Mouse (Mus musculus): Measurements from ENCODE around the gene Acsl3. TPM values are rescaled to one million over a fixed set of nuclear protein-coding genes. Genes with fewer than 3 reads are reported as not detected.

The Acsl3 gene
- polyA plus RNA-seq (2015; fragmentation: Nextera tagmentation; extraction: Ambion mirVana), result 7.6 and 8.4 TPM in 2 replicates

GRCm38 (mm10) chr1:78657671-78658440, at the start of gene Acsl3, which contains the start of gene Utp14b:
Acsl3 (plus strand) TSS chr1:78657825.
Utp14b (plus strand) TSS chr1:78658038.
- Histone ChIP-seq H3K9me3 (ENCODE audit: low read length) (no peaks in the 10 kb centered on the region), H3K27me3 (ENCODE audit: insufficient read depth, low read length) (no peaks in the 10 kb centered on the region), H3K36me3 (replicated peaks; ENCODE audit: insufficient read depth, low read length) (no peaks in the 10 kb centered on the region), H3K4me1 (ENCODE audit: insufficient read depth) (peaks cover 19% of the 10 kb centered on the region), H3K27ac (ENCODE audit: low read depth) (peak within 1 kb of the TSS; percentile 84), H3K4me3 (ENCODE audit: low read depth, low read length) (peak within 1 kb of the TSS; percentile 68), H3K9ac (replicated peaks) (peak within 1 kb of the TSS; percentile 81), H3K4me2 (ENCODE audit: low read depth, low read length) (peak within 1 kb of the TSS; percentile 73)
- TF ChIP-seq EP300 (IDR thresholded peaks at IDR 0.05; ENCODE audit: low read depth), result no peak
- no peak for TF ChIP-seq CTCF (IDR thresholded peaks at IDR 0.05; ENCODE audit: low read depth)
- WGBS (ENCODE audit: insufficient replicate concordance), result under 1% methylated on average over 94 of the region's 104 CpGs
- ATAC-seq, result peak; percentile 100
- DNase-seq, result peak; percentile 97

- Histone ChIP-seq H3K4me2 (ENCODE audit: low read depth, low read length) (no peak overlapping the region), H3K4me1 (ENCODE audit: insufficient read depth) (no peaks in the 10 kb centered on the region), H3K27me3 (ENCODE audit: insufficient read depth, low read length) (no peaks in the 10 kb centered on the region), H3K27ac (ENCODE audit: low read depth) (no peak overlapping the region), H3K9ac (replicated peaks) (no peak overlapping the region), H3K36me3 (replicated peaks; ENCODE audit: insufficient read depth, low read length) (no peaks in the 10 kb centered on the region), H3K4me3 (ENCODE audit: low read depth, low read length) (no peak overlapping the region), H3K9me3 (ENCODE audit: low read length) (no peaks in the 10 kb centered on the region)
- TF ChIP-seq CTCF (IDR thresholded peaks at IDR 0.05; ENCODE audit: low read depth) (no peak), EP300 (IDR thresholded peaks at IDR 0.05; ENCODE audit: low read depth) (no peak)
- DNase-seq (no peak), ATAC-seq (no peak)
- WGBS (ENCODE audit: insufficient replicate concordance), result 44% methylated on average over 12 of the region's 12 CpGs
These were observed 48.3 kb upstream of the Acsl3 start for GRCm38 (mm10) chr1:78609134-78609907.

GRCm38 (mm10) chr1:78611039-78611438, 46.6 kb upstream of the Acsl3 start:
- Histone ChIP-seq H3K9me3 (ENCODE audit: low read length) (no peaks in the 10 kb centered on the region), H3K27me3 (ENCODE audit: insufficient read depth, low read length) (no peaks in the 10 kb centered on the region), H3K27ac (ENCODE audit: low read depth) (no peak overlapping the region), H3K4me1 (ENCODE audit: insufficient read depth) (no peaks in the 10 kb centered on the region), H3K4me2 (ENCODE audit: low read depth, low read length) (no peak overlapping the region), H3K4me3 (ENCODE audit: low read depth, low read length) (no peak overlapping the region), H3K36me3 (replicated peaks; ENCODE audit: insufficient read depth, low read length) (no peaks in the 10 kb centered on the region), H3K9ac (replicated peaks) (no peak overlapping the region)
- no peak for ATAC-seq
- 63% methylated on average over 4 of the region's 4 CpGs for WGBS (ENCODE audit: insufficient replicate concordance)
- no peak for DNase-seq
- TF ChIP-seq EP300 (IDR thresholded peaks at IDR 0.05; ENCODE audit: low read depth), result no peak
- TF ChIP-seq CTCF (IDR thresholded peaks at IDR 0.05; ENCODE audit: low read depth), result no peak

GRCm38 (mm10) chr1:78612959-78613358, 44.7 kb upstream of the Acsl3 start:
- Histone ChIP-seq H3K4me2 (ENCODE audit: low read depth, low read length) (no peak overlapping the region), H3K36me3 (replicated peaks; ENCODE audit: insufficient read depth, low read length) (no peaks in the 10 kb centered on the region), H3K4me1 (ENCODE audit: insufficient read depth) (no peaks in the 10 kb centered on the region), H3K4me3 (ENCODE audit: low read depth, low read length) (no peak overlapping the region), H3K27ac (ENCODE audit: low read depth) (no peak overlapping the region), H3K9ac (replicated peaks) (no peak overlapping the region), H3K27me3 (ENCODE audit: insufficient read depth, low read length) (no peaks in the 10 kb centered on the region), H3K9me3 (ENCODE audit: low read length) (no peaks in the 10 kb centered on the region)
- TF ChIP-seq EP300 (IDR thresholded peaks at IDR 0.05; ENCODE audit: low read depth), result no peak
- no peak for TF ChIP-seq CTCF (IDR thresholded peaks at IDR 0.05; ENCODE audit: low read depth)
- no peak for DNase-seq
- ATAC-seq, result no peak
- WGBS (ENCODE audit: insufficient replicate concordance), result 62% methylated on average over 1 of the region's 1 CpGs

- H3K9me3 ChIP-seq (ENCODE audit: low read length), result no peaks in the 10 kb centered on the region
- no peak overlapping the region for H3K9ac ChIP-seq (replicated peaks)
- DNase-seq, result no peak
- no peaks in the 10 kb centered on the region for H3K4me1 ChIP-seq (ENCODE audit: insufficient read depth)
- H3K4me2 ChIP-seq (ENCODE audit: low read depth, low read length), result no peak overlapping the region
- H3K4me3 ChIP-seq (ENCODE audit: low read depth, low read length), result no peak overlapping the region
- H3K27ac ChIP-seq (ENCODE audit: low read depth), result no peak overlapping the region
- 78% methylated on average over 2 of the region's 2 CpGs for WGBS (ENCODE audit: insufficient replicate concordance)
- no peak for ATAC-seq
- H3K36me3 ChIP-seq (replicated peaks; ENCODE audit: insufficient read depth, low read length), result no peaks in the 10 kb centered on the region
- no peaks in the 10 kb centered on the region for H3K27me3 ChIP-seq (ENCODE audit: insufficient read depth, low read length)
- TF ChIP-seq CTCF (IDR thresholded peaks at IDR 0.05; ENCODE audit: low read depth), result no peak
- no peak for TF ChIP-seq EP300 (IDR thresholded peaks at IDR 0.05; ENCODE audit: low read depth)
These were observed 33.3 kb upstream of the Acsl3 start for GRCm38 (mm10) chr1:78624352-78624751.

- 74% methylated on average over 3 of the region's 3 CpGs for WGBS (ENCODE audit: insufficient replicate concordance)
- Histone ChIP-seq H3K27ac (ENCODE audit: low read depth) (no peak overlapping the region), H3K4me1 (ENCODE audit: insufficient read depth) (no peaks in the 10 kb centered on the region), H3K9ac (replicated peaks) (no peak overlapping the region), H3K4me3 (ENCODE audit: low read depth, low read length) (no peak overlapping the region), H3K36me3 (replicated peaks; ENCODE audit: insufficient read depth, low read length) (no peaks in the 10 kb centered on the region), H3K27me3 (ENCODE audit: insufficient read depth, low read length) (no peaks in the 10 kb centered on the region), H3K4me2 (ENCODE audit: low read depth, low read length) (no peak overlapping the region), H3K9me3 (ENCODE audit: low read length) (no peaks in the 10 kb centered on the region)
- DNase-seq, result no peak
- ATAC-seq, result no peak
- TF ChIP-seq CTCF (IDR thresholded peaks at IDR 0.05; ENCODE audit: low read depth), result no peak
- no peak for TF ChIP-seq EP300 (IDR thresholded peaks at IDR 0.05; ENCODE audit: low read depth)
These were observed 23.1 kb upstream of the Acsl3 start for GRCm38 (mm10) chr1:78634486-78634885.
